Mouse (Mus musculus): ENCODE measurements around the gene Clec4a3. TPM values are rescaled to one million over a fixed set of nuclear protein-coding genes. Genes with fewer than 3 reads are reported as not detected.

The Clec4a3 gene
- 0.59 and 0.67 TPM in 2 replicates for polyA plus RNA-seq (2014; fragmentation: Nextera tagmentation; extraction: Ambion mirVana)

DNA sequence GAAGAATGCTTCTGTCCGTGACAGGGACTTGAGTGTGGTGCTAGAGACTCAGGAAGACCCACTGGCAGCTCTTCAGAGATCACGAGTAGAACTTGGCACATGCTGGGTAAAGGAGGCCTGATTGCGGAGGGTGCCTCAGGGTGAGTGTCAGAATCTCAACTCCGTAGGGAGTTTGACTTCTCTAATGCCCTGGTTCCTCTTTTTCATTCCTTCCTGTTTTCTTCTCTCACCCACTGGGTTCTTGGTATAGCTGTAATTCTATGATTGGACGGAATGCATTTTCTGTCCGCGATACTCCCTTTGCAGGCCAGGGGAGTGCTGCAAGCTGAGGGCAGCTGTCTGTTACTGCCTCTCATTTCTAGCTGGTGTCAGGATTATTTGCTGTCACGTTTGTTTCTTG is at the start of gene Clec4a3:
Gene Clec4a3, plus strand, starts transcription at position 115 of the 400 bp plus-strand sequence.
- no peaks in the 10 kb centered on the region for H3K9me3 ChIP-seq (replicated peaks; ENCODE audit: control insufficient read depth, low read length)
- H3K27ac ChIP-seq (replicated peaks; ENCODE audit: low read depth, low read length) = no peak within 1 kb of the TSS
- no peak within 1 kb of the TSS for H3K4me2 ChIP-seq (ENCODE audit: low read depth, low read length)
- no peaks in the 10 kb centered on the region for H3K27me3 ChIP-seq (ENCODE audit: control insufficient read depth, insufficient read depth, low read length)
- H3K9ac ChIP-seq (replicated peaks; ENCODE audit: low read length) = no peak within 1 kb of the TSS
- 80% methylated on average over 8 of the region's 8 CpGs for WGBS
- ATAC-seq (replicated peaks; ENCODE audit: insufficient number of reproducible peaks, low FRiP score, low TSS enrichment, low read depth) (no peak), DNase-seq (ENCODE audit: low spot score) (no peak)
- H3K36me3 ChIP-seq (replicated peaks; ENCODE audit: control insufficient read depth, insufficient read depth, low read depth, low read length) = no peaks in the 10 kb centered on the region
- no peaks in the 10 kb centered on the region for H3K4me1 ChIP-seq (ENCODE audit: control insufficient read depth, insufficient read depth, low read length)
- H3K4me3 ChIP-seq (ENCODE audit: low read depth, low read length) = no peak within 1 kb of the TSS

- H3K4me1 ChIP-seq (ENCODE audit: control insufficient read depth, insufficient read depth, low read length) = no peaks in the 10 kb centered on the region
- H3K36me3 ChIP-seq (replicated peaks; ENCODE audit: control insufficient read depth, insufficient read depth, low read depth, low read length) = no peaks in the 10 kb centered on the region
- no peak overlapping the region for H3K4me2 ChIP-seq (ENCODE audit: low read depth, low read length)
- H3K27me3 ChIP-seq (ENCODE audit: control insufficient read depth, insufficient read depth, low read length) = no peaks in the 10 kb centered on the region
- no peak for ATAC-seq (replicated peaks; ENCODE audit: insufficient number of reproducible peaks, low FRiP score, low TSS enrichment, low read depth)
- no peak overlapping the region for H3K4me3 ChIP-seq (ENCODE audit: low read depth, low read length)
- 86% methylated on average over 4 of the region's 4 CpGs for WGBS
- H3K9me3 ChIP-seq (replicated peaks; ENCODE audit: control insufficient read depth, low read length) = no peaks in the 10 kb centered on the region
- H3K27ac ChIP-seq (replicated peaks; ENCODE audit: low read depth, low read length) = no peak overlapping the region
- DNase-seq (ENCODE audit: low spot score) = no peak
- H3K9ac ChIP-seq (replicated peaks; ENCODE audit: low read length) = no peak overlapping the region
Measured at GRCm38 (mm10) chr6:122919922-122920321, 32.4 kb upstream of the Clec4a3 start.

- H3K9ac ChIP-seq (replicated peaks; ENCODE audit: low read length) = no peak within 1 kb of the TSS
- no peak within 1 kb of the TSS for H3K27ac ChIP-seq (replicated peaks; ENCODE audit: low read depth, low read length)
- no peaks in the 10 kb centered on the region for H3K36me3 ChIP-seq (replicated peaks; ENCODE audit: control insufficient read depth, insufficient read depth, low read depth, low read length)
- H3K27me3 ChIP-seq (ENCODE audit: control insufficient read depth, insufficient read depth, low read length) = no peaks in the 10 kb centered on the region
- H3K4me2 ChIP-seq (ENCODE audit: low read depth, low read length) = no peak within 1 kb of the TSS
- ATAC-seq (replicated peaks; ENCODE audit: insufficient number of reproducible peaks, low FRiP score, low TSS enrichment, low read depth) (no peak), DNase-seq (ENCODE audit: low spot score) (no peak)
- WGBS = 59% methylated on average over 4 of the region's 4 CpGs
- H3K4me1 ChIP-seq (ENCODE audit: control insufficient read depth, insufficient read depth, low read length) = no peaks in the 10 kb centered on the region
- H3K4me3 ChIP-seq (ENCODE audit: low read depth, low read length) = no peak within 1 kb of the TSS
- no peaks in the 10 kb centered on the region for H3K9me3 ChIP-seq (replicated peaks; ENCODE audit: control insufficient read depth, low read length)
Measured at GRCm38 (mm10) chr6:122921451-122921850, 30.9 kb upstream of the Clec4a3 start, which contains the start of gene Clec4a1. Gene Clec4a1, plus strand, starts transcription at chr6:122921848.

DNA sequence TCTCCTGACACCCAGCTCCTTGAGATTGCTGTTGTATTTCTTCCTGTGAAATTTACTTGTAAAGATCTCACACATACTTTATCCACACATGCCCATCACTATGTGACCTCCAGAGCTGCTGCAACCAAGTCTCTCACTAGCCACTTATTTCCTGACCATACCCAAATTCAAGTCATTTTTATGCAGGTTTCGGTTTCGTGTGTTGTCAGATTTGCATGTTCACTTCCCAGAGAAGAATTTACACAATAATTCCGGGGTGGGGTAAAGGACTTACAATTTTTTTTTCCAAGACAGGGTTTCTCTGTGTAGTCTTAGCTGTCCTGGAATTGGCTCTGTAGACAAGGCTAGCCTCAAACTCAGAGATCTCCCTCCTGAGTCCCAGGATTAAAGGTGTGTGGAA is 17.5 kb upstream of the Clec4a3 start:
- ATAC-seq (replicated peaks; ENCODE audit: insufficient number of reproducible peaks, low FRiP score, low TSS enrichment, low read depth) (no peak), DNase-seq (ENCODE audit: low spot score) (no peak)
- Histone ChIP-seq H3K36me3 (replicated peaks; ENCODE audit: control insufficient read depth, insufficient read depth, low read depth, low read length) (no peaks in the 10 kb centered on the region), H3K9me3 (replicated peaks; ENCODE audit: control insufficient read depth, low read length) (no peaks in the 10 kb centered on the region), H3K4me2 (ENCODE audit: low read depth, low read length) (no peak overlapping the region), H3K27ac (replicated peaks; ENCODE audit: low read depth, low read length) (no peak overlapping the region), H3K4me1 (ENCODE audit: control insufficient read depth, insufficient read depth, low read length) (no peaks in the 10 kb centered on the region), H3K27me3 (ENCODE audit: control insufficient read depth, insufficient read depth, low read length) (no peaks in the 10 kb centered on the region), H3K4me3 (ENCODE audit: low read depth, low read length) (no peak overlapping the region), H3K9ac (replicated peaks; ENCODE audit: low read length) (no peak overlapping the region)
- 91% methylated on average over 3 of the region's 3 CpGs for WGBS

GRCm38 (mm10) chr6:122939618-122940017 is 12.7 kb upstream of the Clec4a3 start:
- no peaks in the 10 kb centered on the region for H3K27me3 ChIP-seq (ENCODE audit: control insufficient read depth, insufficient read depth, low read length)
- no peak overlapping the region for H3K4me3 ChIP-seq (ENCODE audit: low read depth, low read length)
- DNase-seq (ENCODE audit: low spot score) (no peak), ATAC-seq (replicated peaks; ENCODE audit: insufficient number of reproducible peaks, low FRiP score, low TSS enrichment, low read depth) (no peak)
- H3K4me1 ChIP-seq (ENCODE audit: control insufficient read depth, insufficient read depth, low read length) = no peaks in the 10 kb centered on the region
- H3K36me3 ChIP-seq (replicated peaks; ENCODE audit: control insufficient read depth, insufficient read depth, low read depth, low read length) = no peaks in the 10 kb centered on the region
- 78% methylated on average over 5 of the region's 5 CpGs for WGBS
- no peak overlapping the region for H3K27ac ChIP-seq (replicated peaks; ENCODE audit: low read depth, low read length)
- H3K4me2 ChIP-seq (ENCODE audit: low read depth, low read length) = no peak overlapping the region
- H3K9me3 ChIP-seq (replicated peaks; ENCODE audit: control insufficient read depth, low read length) = no peaks in the 10 kb centered on the region
- no peak overlapping the region for H3K9ac ChIP-seq (replicated peaks; ENCODE audit: low read length)

GRCm38 (mm10) chr6:122946760-122947159 is 5.6 kb upstream of the Clec4a3 start:
- no peaks in the 10 kb centered on the region for H3K36me3 ChIP-seq (replicated peaks; ENCODE audit: control insufficient read depth, insufficient read depth, low read depth, low read length)
- no peaks in the 10 kb centered on the region for H3K9me3 ChIP-seq (replicated peaks; ENCODE audit: control insufficient read depth, low read length)
- no peak overlapping the region for H3K9ac ChIP-seq (replicated peaks; ENCODE audit: low read length)
- no peaks in the 10 kb centered on the region for H3K4me1 ChIP-seq (ENCODE audit: control insufficient read depth, insufficient read depth, low read length)
- no peak overlapping the region for H3K4me3 ChIP-seq (ENCODE audit: low read depth, low read length)
- 84% methylated on average over 2 of the region's 2 CpGs for WGBS
- ATAC-seq (replicated peaks; ENCODE audit: insufficient number of reproducible peaks, low FRiP score, low TSS enrichment, low read depth) (no peak), DNase-seq (ENCODE audit: low spot score) (no peak)
- H3K27ac ChIP-seq (replicated peaks; ENCODE audit: low read depth, low read length) = no peak overlapping the region
- H3K27me3 ChIP-seq (ENCODE audit: control insufficient read depth, insufficient read depth, low read length) = no peaks in the 10 kb centered on the region
- no peak overlapping the region for H3K4me2 ChIP-seq (ENCODE audit: low read depth, low read length)

- H3K4me1 ChIP-seq (ENCODE audit: control insufficient read depth, insufficient read depth, low read length) = no peaks in the 10 kb centered on the region
- H3K9me3 ChIP-seq (replicated peaks; ENCODE audit: control insufficient read depth, low read length) = no peaks in the 10 kb centered on the region
- H3K27me3 ChIP-seq (ENCODE audit: control insufficient read depth, insufficient read depth, low read length) = no peaks in the 10 kb centered on the region
- no peak for ATAC-seq (replicated peaks; ENCODE audit: insufficient number of reproducible peaks, low FRiP score, low TSS enrichment, low read depth)
- H3K4me3 ChIP-seq (ENCODE audit: low read depth, low read length) = no peak overlapping the region
- DNase-seq (ENCODE audit: low spot score) = no peak
- no peak overlapping the region for H3K27ac ChIP-seq (replicated peaks; ENCODE audit: low read depth, low read length)
- 72% methylated on average over 2 of the region's 2 CpGs for WGBS
- no peak overlapping the region for H3K9ac ChIP-seq (replicated peaks; ENCODE audit: low read length)
- no peak overlapping the region for H3K4me2 ChIP-seq (ENCODE audit: low read depth, low read length)
- no peaks in the 10 kb centered on the region for H3K36me3 ChIP-seq (replicated peaks; ENCODE audit: control insufficient read depth, insufficient read depth, low read depth, low read length)
Measured at GRCm38 (mm10) chr6:122964562-122964961, 12.2 kb downstream of the Clec4a3 start.

- no peak overlapping the region for H3K27ac ChIP-seq (replicated peaks; ENCODE audit: low read depth, low read length)
- DNase-seq (ENCODE audit: low spot score) (no peak), ATAC-seq (replicated peaks; ENCODE audit: insufficient number of reproducible peaks, low FRiP score, low TSS enrichment, low read depth) (no peak)
- WGBS = 92% methylated on average over 2 of the region's 2 CpGs
- H3K4me1 ChIP-seq (ENCODE audit: control insufficient read depth, insufficient read depth, low read length) = no peaks in the 10 kb centered on the region
- H3K4me2 ChIP-seq (ENCODE audit: low read depth, low read length) = no peak overlapping the region
- H3K27me3 ChIP-seq (ENCODE audit: control insufficient read depth, insufficient read depth, low read length) = no peaks in the 10 kb centered on the region
- H3K36me3 ChIP-seq (replicated peaks; ENCODE audit: control insufficient read depth, insufficient read depth, low read depth, low read length) = no peaks in the 10 kb centered on the region
- H3K4me3 ChIP-seq (ENCODE audit: low read depth, low read length) = no peak overlapping the region
- H3K9me3 ChIP-seq (replicated peaks; ENCODE audit: control insufficient read depth, low read length) = no peaks in the 10 kb centered on the region
- no peak overlapping the region for H3K9ac ChIP-seq (replicated peaks; ENCODE audit: low read length)
Measured at GRCm38 (mm10) chr6:122969048-122969447, 16.7 kb downstream of the Clec4a3 start.
